Mouse (Mus musculus): ENCODE results near the gene Fam114a1.

Fam114a1 gene

DNA sequence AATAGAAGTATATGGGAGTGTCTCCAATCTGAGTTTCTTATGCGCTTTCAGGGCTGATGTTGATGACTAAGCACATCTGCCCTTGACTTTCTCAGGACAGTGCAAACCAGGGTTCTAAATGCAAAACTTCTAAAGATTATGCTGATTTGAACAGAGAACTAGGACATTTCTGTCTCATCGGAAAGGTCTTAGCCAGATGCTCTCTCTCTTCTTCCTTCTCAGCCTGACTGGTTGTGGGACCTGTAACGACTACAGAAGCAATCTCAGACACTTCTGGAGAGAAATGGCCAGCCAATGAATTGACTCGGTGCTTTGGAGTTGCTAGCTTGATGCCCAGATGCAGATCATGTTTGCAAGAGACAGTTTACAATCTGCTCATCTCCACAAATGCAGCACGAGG is 80.0 kb downstream of the Fam114a1 start:
- ATAC-seq (ENCODE audit: insufficient number of reproducible peaks, low FRiP score, low TSS enrichment) = no peak

DNA sequence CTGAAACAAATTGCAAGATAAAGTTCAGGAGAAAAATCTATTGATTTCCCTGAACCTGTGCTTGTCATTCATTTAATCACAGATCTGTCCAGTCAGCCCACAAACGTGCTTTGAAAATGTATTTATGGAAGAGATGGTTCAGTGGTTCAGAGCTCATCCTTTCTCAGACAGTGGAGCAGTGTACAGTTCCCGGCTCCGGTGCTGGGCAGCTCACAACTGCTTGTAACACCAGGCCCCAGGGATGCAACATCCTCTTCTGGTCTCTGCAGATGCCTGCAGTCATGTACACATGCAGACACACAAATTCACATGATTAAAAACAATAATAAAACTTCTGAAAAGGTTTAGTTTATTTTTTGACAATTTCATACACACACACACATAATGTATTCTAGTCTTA is 81.6 kb downstream of the Fam114a1 start:
- no peak for ATAC-seq (ENCODE audit: insufficient number of reproducible peaks, low FRiP score, low TSS enrichment)

DNA sequence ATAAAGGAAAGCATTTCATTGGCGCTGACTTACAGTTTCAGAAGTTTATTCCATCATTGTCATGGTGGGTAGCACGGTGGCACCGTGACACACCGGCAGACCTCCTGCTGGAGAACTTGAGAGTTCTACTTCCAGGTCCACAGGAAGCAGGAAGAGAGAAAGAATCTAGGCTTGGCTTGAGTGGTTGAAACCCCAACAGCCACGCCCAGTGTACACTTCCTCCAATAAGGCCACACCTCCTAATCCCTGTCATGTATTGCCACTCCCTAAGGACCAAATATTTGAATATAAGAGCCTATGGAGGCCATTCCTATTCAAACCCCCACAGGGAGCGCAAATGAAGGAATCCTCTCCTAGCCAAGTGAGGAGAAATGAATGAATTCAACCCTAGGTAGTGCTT is 87.7 kb downstream of the Fam114a1 start:
- ATAC-seq (ENCODE audit: insufficient number of reproducible peaks, low FRiP score, low TSS enrichment) = no peak

DNA sequence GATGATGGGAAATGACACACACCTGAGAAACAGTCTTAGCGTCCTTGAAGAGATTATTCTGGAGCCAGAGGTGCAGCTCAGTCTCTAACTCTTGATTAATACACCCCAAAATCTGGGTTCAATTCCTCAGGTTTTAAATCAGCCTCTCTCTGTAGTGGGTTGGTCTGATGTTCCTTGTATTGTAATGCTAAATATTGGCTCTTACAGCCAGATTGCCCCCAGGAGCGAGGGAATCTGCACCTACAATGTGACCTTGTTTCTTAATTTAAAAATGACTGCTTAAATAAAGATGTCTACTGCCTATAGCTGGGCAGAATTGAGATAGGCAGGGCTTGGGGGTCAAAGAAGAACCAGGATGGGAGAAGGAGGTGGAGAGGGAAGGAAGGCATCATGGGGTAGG is 89.9 kb downstream of the Fam114a1 start:
- no peak for ATAC-seq (ENCODE audit: insufficient number of reproducible peaks, low FRiP score, low TSS enrichment)

DNA sequence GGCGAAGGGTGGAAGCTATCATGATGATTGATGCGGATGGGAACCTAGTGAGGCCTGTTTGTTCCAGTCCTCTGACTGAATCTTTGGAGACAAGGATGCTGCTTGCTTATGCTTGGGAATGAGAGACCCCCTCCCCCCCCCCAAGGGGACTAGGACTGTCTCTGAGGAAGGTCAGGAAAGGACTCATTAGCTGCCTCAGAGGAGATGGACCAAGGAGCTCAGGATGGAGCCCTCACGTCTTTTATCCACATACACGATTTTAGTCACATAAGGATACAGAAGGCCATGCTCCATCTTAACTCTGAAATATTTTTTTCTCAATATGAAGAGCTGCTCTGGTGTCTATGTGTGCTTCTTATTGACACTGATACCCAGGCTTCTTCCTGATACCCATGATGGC is 92.4 kb downstream of the Fam114a1 start:
- ATAC-seq (ENCODE audit: insufficient number of reproducible peaks, low FRiP score, low TSS enrichment) = no peak

DNA sequence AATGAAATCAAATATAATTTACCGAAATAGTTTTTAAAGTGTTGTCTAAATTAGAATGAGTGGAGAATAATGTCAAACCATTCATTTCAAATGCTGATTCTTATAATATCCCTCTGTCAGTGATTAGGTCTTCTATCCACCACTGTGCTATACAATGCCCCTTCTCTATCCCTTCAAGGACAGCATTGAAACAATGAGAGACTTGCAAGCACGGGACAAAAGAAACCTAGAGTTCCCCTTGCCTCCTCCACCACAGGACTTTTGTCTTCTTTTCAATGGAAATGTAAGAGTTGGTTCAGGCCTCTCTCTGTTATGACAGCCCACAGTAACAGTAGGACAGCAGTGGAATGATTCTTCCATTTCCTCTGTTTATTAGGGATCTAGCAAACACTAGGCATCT is 93.4 kb downstream of the Fam114a1 start:
- no peak for ATAC-seq (ENCODE audit: insufficient number of reproducible peaks, low FRiP score, low TSS enrichment)

DNA sequence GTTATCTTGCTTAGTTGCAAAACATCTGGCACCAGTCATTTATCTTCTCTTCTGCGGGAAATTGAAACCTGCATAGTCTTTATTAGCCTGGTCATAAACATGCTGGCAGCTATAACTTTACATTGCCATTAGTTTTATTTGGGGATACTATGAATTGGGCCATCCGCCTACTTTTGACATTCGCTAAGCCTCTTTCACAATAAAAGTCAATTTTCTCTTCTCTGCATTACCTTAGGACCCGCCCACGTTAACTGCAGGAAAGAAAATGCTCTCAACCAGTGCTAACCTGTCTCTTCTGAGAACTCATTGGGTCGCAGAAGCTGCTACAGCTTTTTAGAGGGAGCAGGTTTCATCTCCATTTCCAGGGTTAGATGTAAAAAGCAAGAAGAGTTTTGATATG is 98.3 kb downstream of the Fam114a1 start:
- ATAC-seq (ENCODE audit: insufficient number of reproducible peaks, low FRiP score, low TSS enrichment) = no peak

DNA sequence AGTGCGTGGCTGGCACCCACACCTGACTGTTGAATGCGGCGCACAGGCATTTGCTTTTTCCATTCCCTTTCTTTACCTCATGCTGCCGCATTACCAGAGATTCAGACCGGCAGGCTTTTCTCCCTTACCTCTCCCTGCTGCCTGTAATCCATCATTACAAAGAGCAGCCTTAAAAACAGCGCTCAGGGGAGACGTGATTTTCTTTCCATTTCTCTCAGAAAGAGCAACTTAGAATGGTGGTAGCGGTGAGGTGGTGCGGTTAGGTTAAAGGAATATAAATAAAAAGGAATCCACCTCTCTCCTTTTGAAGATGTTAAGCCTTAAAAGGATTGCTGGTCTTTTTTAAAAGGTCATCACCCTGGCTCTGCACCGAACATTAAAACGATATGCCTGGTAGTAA is 100.0 kb downstream of the Fam114a1 start:
- ATAC-seq (ENCODE audit: insufficient number of reproducible peaks, low FRiP score, low TSS enrichment) = no peak

DNA sequence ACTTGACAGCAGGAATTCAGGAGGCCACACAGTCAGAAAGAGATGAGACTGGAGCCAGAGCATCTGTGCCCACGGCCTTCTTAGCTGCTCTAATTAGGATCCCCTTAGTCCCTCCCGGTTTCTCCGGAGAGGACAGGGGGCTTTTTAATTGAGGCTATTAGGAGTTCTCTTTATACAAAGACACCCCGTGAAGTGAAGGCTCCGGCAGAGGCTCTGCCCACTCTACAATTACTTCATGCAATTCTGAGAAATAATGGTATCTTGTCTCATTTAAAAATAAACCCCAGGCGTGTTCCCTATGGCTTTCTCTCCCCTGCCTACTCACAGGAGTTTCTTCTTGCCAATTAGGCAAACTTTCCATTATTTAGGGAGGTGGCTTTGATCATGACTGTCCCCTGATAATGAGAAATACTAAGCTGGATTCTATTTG is 101.8 kb downstream of the Fam114a1 start:
- no peak for ATAC-seq (ENCODE audit: insufficient number of reproducible peaks, low FRiP score, low TSS enrichment)

DNA sequence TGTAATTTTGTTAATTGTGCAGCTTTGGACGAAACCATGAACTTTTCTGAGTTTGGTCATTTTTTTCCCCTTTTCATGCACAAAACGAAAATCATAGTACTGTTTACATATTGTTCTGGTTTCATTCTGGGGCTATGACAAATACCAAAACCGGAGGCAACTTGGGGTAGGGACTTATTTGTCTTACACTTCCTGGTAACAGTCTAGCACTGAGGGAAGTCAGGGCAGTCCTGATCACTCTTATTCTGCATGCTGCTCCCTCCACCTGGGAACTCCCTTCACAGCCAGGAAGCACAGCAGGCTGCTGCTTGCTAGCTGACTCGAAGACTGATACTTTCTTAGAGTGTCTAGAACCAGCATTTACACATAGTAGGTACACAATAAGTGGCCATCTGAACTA is 103.4 kb downstream of the Fam114a1 start:
- ATAC-seq (ENCODE audit: insufficient number of reproducible peaks, low FRiP score, low TSS enrichment) = no peak

DNA sequence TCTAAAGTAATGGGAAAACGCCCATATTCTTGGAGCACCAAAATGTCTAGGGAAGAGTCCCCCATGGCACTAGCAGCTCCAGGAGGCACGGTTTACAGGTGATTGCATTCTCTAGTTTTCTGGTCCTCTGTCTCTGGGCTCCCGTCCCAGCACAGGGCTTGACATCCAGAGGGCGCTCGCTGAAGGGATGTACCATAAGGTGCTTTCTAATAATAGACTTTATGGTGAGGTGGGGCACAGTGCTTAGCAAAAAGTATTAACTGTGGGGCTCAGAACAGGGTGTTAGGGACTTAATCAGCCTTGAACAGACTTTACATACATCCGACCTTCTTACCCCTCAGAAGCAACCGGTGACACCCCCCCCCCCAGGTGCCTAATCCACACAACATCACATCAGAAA is 104.8 kb downstream of the Fam114a1 start:
- peak; percentile 59 for ATAC-seq (ENCODE audit: insufficient number of reproducible peaks, low FRiP score, low TSS enrichment)

DNA sequence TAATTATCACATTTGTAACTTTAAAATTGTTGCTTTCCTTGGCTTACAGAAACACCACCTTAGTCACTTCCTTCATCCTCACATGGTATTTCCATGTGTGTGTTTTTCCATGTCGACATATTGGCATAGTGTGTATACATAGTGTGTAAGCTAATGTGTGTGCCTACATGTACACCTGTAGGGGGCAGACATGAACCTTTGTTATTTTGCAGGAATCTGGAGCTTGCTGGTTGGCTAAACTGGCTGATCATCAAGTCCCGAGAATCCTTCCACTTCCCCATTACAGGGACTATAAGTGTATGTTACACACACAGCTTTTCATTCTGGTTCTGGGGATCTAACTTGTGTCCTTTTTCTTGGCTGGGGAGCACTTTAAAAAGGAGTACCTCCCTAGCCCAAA is 106.2 kb downstream of the Fam114a1 start:
- no peak for ATAC-seq (ENCODE audit: insufficient number of reproducible peaks, low FRiP score, low TSS enrichment)

DNA sequence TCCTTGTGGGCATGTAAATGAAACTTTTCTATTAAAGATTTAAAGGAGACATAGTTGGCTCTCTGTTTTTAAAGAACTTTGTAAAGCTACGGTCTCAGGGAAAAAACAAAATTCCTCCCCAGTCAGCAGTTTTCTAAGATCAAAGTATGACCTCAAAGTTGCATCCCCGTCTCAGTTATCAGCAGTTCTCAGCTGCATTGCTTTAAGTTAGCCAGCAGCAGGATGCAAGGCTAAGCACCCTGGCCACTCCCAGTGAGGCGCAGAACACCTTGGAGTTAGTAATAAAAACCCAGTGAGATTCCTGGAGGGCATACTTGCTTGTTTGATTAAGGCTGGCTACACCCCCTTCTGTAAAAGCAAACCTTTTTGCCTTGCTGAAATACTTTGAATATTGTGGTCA is 106.9 kb downstream of the Fam114a1 start:
- ATAC-seq (ENCODE audit: insufficient number of reproducible peaks, low FRiP score, low TSS enrichment) = no peak

DNA sequence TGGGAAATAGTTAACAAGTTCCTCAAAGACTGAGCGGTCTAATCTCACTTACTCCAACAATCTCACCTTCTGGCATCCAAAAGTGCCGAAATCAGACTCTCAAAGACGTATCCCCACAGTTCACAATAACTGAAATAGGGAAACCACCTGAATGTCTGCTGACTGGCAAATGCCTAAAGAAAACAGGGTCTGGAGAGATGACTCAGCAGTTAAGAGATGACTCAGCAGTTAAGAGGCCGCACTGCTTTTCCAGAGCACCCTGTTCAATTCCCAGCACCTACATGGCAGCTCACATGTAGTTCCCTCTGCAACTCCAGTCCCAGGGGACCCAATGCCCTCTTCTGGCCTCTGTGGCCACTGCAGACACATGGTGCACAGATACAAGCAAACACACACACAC is 108.2 kb downstream of the Fam114a1 start:
- ATAC-seq (ENCODE audit: insufficient number of reproducible peaks, low FRiP score, low TSS enrichment) = no peak

DNA sequence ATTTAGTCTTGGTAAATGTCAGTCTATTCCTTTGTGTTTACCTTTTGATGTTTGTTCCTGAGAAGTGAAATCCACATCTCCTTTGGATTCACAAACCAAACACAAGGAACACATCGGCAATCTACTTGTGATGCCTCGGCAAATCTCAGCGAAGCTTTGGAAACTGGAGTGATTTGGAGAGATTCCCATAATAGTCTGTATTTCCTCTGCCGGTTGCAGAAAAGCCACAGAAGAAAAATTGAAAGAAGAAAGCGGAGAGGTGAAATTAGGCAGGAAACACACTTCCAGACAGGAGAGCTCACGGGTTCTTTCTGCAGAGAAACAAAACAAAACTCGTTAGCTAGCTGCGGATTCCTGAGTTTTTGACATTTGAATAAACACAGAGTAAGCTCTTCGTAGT is 110.0 kb downstream of the Fam114a1 start:
- no peak for ATAC-seq (ENCODE audit: insufficient number of reproducible peaks, low FRiP score, low TSS enrichment)

DNA sequence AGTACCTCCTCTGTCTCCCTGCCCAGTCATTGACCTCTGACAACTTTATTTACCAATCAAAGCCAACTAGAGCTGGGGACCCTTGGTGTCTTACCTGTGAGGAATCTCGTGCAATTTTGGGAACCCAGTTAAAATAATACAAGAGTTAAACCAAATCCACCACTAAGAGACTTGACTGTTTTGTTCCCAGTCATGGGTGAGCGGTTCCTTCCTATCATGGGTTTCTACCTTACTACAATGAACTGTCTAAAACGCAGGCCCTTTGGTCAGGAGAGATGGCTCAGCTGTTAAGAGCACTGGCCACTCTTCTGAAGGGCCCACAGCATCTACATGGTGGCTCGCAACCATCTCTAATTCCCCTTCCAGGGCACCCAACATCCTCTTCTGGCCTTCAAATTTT is 112.0 kb downstream of the Fam114a1 start:
- ATAC-seq (ENCODE audit: insufficient number of reproducible peaks, low FRiP score, low TSS enrichment) = no peak

DNA sequence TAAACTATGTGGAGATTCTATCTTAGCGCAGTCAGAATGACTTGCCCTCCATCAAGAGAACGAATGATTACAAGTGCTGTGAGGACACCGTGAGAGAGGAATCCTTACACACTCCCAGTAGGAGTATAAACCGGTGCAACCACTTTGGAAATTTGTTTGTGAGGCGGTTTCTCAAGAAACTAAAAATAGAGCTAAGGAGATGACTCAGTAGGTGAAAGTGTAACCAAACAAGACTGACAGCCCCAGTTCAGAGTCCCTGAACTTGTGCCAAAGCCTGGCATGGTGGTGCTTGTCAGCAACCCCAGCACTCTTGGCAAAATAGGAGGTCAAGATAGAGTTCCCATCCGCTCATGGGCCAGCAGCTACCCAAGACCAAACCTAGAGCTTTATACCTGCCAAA is 116.7 kb downstream of the Fam114a1 start:
- ATAC-seq (ENCODE audit: insufficient number of reproducible peaks, low FRiP score, low TSS enrichment) = no peak

DNA sequence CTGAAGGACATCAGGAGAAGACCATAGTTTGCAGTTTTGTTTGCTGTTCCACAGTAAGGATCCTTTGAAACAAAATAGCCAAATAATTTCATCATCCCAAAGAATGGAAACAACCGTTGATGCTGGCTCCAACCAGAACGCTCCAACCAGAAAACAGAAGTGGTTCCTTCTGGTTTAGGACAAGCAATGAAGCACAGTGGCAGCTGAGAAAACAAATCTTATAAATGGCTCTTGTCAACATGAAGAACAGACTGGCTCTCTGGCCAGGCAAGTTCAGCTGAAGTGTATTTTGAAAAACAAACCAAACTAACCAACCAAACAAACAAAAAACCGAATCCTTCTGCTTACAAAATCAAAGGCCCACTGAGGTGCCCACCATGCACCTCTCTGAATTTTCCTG is 119.8 kb downstream of the Fam114a1 start:
- no peak for ATAC-seq (ENCODE audit: insufficient number of reproducible peaks, low FRiP score, low TSS enrichment)

DNA sequence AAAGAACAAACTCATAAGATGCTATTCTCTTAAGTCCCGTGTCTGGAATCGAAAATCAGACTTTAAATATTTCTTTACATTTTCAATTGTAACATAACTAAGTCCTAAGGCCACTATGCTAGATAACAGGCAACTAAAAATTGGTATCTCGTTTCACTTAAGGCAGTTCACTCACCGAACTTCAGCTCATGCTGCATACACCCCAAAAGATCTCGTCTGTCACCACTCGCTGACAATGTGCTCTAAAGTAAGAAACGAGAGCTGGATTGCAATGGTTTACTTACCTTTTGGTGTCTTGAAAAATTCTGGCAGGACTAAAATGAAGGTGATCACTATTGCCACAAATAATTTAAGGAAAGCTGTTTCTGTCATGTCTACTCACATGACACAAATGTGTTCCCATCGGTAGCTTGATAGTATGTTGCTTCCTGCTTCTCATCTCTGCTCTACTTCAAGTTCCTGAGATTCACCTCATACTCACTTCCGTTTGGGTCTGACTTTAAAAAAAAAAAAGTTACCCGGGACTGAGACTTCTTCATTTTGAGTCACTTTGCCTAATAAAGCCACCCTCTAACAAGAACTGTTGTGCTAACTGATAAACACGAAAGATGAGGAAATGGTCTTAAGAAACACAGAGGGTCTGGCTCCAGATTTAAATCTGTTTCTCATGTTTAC is 121.5 kb downstream of the Fam114a1 start:
- ATAC-seq (ENCODE audit: insufficient number of reproducible peaks, low FRiP score, low TSS enrichment) = no peak

All from cerebellum, adult (tissue).